Mouse (Mus musculus): Measurements from ENCODE around the gene Myo5c. TPM values are rescaled to one million over a fixed set of nuclear protein-coding genes. Genes with fewer than 3 reads are reported as not detected.

The Myo5c gene
- total and polyA plus RNA-seq, 2 experiments from 2014 or later, result 0.26 to 0.30 TPM

- Histone ChIP-seq H3K9me3 (ENCODE audit: low read length) (no peaks in the 10 kb centered on the region), H3K27ac (no peak overlapping the region), H3K9ac (replicated peaks; ENCODE audit: low read length) (no peak overlapping the region), H3K27me3 (ENCODE audit: insufficient read depth, low read length) (no peaks in the 10 kb centered on the region), H3K4me2 (ENCODE audit: low read depth, low read length) (no peak overlapping the region), H3K4me3 (ENCODE audit: low read length) (no peak overlapping the region), H3K4me1 (ENCODE audit: insufficient read depth, low read length) (no peaks in the 10 kb centered on the region), H3K36me3 (ENCODE audit: insufficient read depth, low read length) (no peaks in the 10 kb centered on the region)
- WGBS, result 55% methylated on average over 8 of the region's 8 CpGs
- ATAC-seq (no peak), DNase-seq (ENCODE audit: low spot score) (peak; percentile 73)
- peak; percentile 65 for TF ChIP-seq CTCF (IDR thresholded peaks at IDR 0.05; ENCODE audit: low read depth)
Observed at GRCm38 (mm10) chr9:75262235-75262826, 30.5 kb downstream of the Myo5c start.

DNA sequence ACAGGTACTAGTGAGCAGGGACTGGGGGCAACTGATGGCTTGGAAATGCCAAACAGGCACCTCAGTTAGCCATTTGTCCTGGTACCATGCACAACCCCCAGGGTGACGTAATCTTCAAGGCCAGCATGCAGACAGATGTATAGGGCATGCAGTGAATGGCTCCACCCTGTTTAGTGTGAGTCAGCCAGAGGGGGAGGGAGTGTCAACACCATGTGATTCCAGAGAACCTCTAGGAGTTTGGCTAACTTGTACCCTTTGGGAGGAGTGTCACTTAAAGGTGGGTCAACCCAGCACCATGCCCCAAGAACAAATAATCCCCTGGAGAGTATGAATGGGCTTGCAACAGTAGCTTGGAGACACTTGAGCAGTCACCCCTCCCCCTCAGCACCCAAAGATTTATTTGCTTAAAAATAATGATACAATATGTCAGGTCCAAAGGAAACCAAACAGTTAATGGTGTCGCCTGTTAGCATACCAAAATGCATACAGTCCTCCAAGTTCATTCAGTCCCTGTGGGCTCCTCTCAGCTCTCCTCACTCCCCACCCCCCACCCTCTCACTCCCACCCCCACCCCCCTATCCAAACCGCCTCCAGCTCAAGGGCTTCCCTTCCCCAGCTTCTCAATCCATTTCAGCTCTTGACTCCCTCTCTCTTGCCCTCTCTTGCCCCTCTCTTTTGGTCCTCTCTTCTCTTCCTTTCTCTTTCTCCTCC lies 32.3 kb downstream of the Myo5c start:
- WGBS, result 51% methylated on average over 3 of the region's 3 CpGs
- no peak overlapping the region for H3K4me2 ChIP-seq (ENCODE audit: low read depth, low read length)
- H3K9ac ChIP-seq (replicated peaks; ENCODE audit: low read length), result no peak overlapping the region
- no peak overlapping the region for H3K27ac ChIP-seq
- no peaks in the 10 kb centered on the region for H3K27me3 ChIP-seq (ENCODE audit: insufficient read depth, low read length)
- DNase-seq (ENCODE audit: low spot score) (no peak), ATAC-seq (no peak)
- no peak for TF ChIP-seq CTCF (IDR thresholded peaks at IDR 0.05; ENCODE audit: low read depth)
- no peak overlapping the region for H3K4me3 ChIP-seq (ENCODE audit: low read length)
- H3K4me1 ChIP-seq (ENCODE audit: insufficient read depth, low read length), result no peaks in the 10 kb centered on the region
- no peaks in the 10 kb centered on the region for H3K9me3 ChIP-seq (ENCODE audit: low read length)
- H3K36me3 ChIP-seq (ENCODE audit: insufficient read depth, low read length), result no peaks in the 10 kb centered on the region

DNA sequence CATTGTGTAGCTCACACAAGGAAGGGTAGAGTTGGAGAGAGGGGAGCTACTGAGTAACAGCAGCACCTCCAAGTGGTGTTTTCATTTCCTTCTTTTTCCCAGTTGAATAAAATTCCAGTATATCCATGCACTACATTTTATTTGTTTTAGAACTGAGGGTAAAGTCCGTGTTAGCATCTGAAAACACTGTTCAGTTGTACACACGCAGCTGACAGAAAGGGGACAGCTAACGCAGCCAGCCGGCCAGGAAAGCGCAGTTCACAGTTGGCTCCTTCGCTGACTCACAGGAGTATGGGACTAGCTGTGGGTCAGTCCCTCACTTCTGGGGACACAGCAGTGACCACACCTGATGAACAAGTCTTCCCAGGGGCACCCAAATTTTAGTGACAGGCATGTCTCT lies 35.3 kb downstream of the Myo5c start:
- H3K4me2 ChIP-seq (ENCODE audit: low read depth, low read length), result no peak overlapping the region
- 78% methylated on average over 6 of the region's 6 CpGs for WGBS
- no peak overlapping the region for H3K27ac ChIP-seq
- no peak overlapping the region for H3K4me3 ChIP-seq (ENCODE audit: low read length)
- no peak overlapping the region for H3K9ac ChIP-seq (replicated peaks; ENCODE audit: low read length)
- no peaks in the 10 kb centered on the region for H3K36me3 ChIP-seq (ENCODE audit: insufficient read depth, low read length)
- no peaks in the 10 kb centered on the region for H3K9me3 ChIP-seq (ENCODE audit: low read length)
- DNase-seq (ENCODE audit: low spot score) (no peak), ATAC-seq (no peak)
- no peak for TF ChIP-seq CTCF (IDR thresholded peaks at IDR 0.05; ENCODE audit: low read depth)
- H3K27me3 ChIP-seq (ENCODE audit: insufficient read depth, low read length), result no peaks in the 10 kb centered on the region
- no peaks in the 10 kb centered on the region for H3K4me1 ChIP-seq (ENCODE audit: insufficient read depth, low read length)

DNA sequence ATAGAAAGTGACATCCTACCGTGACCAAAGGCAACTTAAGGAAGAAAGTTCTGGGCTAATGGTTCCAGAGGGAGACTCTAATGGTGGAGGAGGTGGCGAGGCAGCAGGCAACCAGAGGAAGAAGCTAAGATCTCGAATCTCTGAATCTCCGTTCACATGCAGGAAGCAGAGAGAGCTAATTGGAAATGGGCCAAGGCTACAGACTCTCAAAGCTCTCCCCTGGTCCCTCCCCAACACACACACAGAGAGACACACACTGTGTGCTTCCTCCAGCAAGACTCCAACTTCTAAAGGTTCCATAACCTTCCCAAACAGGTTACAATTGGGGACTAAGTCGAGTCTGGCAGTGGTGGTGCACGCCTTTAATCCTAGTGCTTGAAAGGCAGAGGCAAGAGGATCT lies 38.6 kb downstream of the Myo5c start:
- Histone ChIP-seq H3K4me2 (ENCODE audit: low read depth, low read length) (no peak overlapping the region), H3K27me3 (ENCODE audit: insufficient read depth, low read length) (no peaks in the 10 kb centered on the region), H3K9ac (replicated peaks; ENCODE audit: low read length) (no peak overlapping the region), H3K4me3 (ENCODE audit: low read length) (no peak overlapping the region), H3K27ac (no peak overlapping the region), H3K9me3 (ENCODE audit: low read length) (no peaks in the 10 kb centered on the region), H3K36me3 (ENCODE audit: insufficient read depth, low read length) (no peaks in the 10 kb centered on the region), H3K4me1 (ENCODE audit: insufficient read depth, low read length) (no peaks in the 10 kb centered on the region)
- no peak for TF ChIP-seq CTCF (IDR thresholded peaks at IDR 0.05; ENCODE audit: low read depth)
- 64% methylated on average over 6 of the region's 6 CpGs for WGBS
- no peak for ATAC-seq
- no peak for DNase-seq (ENCODE audit: low spot score)

GRCm38 (mm10) chr9:75271539-75271938 lies 39.7 kb downstream of the Myo5c start:
- ATAC-seq, result no peak

DNA sequence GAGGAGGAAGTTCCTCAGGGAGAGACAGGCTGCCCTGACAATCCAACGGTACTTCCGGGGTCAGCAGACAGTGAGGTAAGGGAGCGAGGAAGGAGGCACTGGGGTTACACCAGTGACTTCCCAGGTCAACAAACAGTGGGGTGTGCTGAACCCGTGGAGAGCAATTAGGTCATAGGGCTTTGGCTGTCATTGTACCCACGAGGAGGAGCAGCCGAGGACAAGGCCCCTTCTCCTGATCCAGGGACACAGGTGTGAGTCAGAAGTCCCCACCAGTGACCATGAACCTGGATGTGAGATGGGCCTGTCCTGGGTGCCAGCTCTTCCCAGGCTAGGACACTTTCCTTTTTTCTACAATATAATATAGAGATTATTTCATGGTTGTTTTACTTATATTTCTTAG lies 41.8 kb downstream of the Myo5c start:
- H3K36me3 ChIP-seq (ENCODE audit: insufficient read depth, low read length), result no peaks in the 10 kb centered on the region
- 71% methylated on average over 6 of the region's 6 CpGs for WGBS
- TF ChIP-seq CTCF (IDR thresholded peaks at IDR 0.05; ENCODE audit: low read depth), result no peak

More at GRCm38 (mm10) chr9:75271539-75271938, 39.7 kb downstream of the Myo5c start:
- DNase-seq (ENCODE audit: low spot score), result no peak
- Histone ChIP-seq H3K4me2 (ENCODE audit: low read depth, low read length) (no peak overlapping the region), H3K36me3 (ENCODE audit: insufficient read depth, low read length) (no peaks in the 10 kb centered on the region), H3K4me3 (ENCODE audit: low read length) (no peak overlapping the region), H3K9ac (replicated peaks; ENCODE audit: low read length) (no peak overlapping the region), H3K27me3 (ENCODE audit: insufficient read depth, low read length) (no peaks in the 10 kb centered on the region), H3K27ac (no peak overlapping the region), H3K9me3 (ENCODE audit: low read length) (no peaks in the 10 kb centered on the region), H3K4me1 (ENCODE audit: insufficient read depth, low read length) (no peaks in the 10 kb centered on the region)
- 92% methylated on average over 8 of the region's 8 CpGs for WGBS
- TF ChIP-seq CTCF (IDR thresholded peaks at IDR 0.05; ENCODE audit: low read depth), result no peak

GRCm38 (mm10) chr9:75274486-75274885 lies 42.7 kb downstream of the Myo5c start:
- no peak overlapping the region for H3K9ac ChIP-seq (replicated peaks; ENCODE audit: low read length)
- no peak for ATAC-seq
- over 99% methylated on average over 5 of the region's 5 CpGs for WGBS

More for the DNA sequence above, 41.8 kb downstream of the Myo5c start:
- H3K4me3 ChIP-seq (ENCODE audit: low read length), result no peak overlapping the region
- H3K4me2 ChIP-seq (ENCODE audit: low read depth, low read length), result no peak overlapping the region
- no peaks in the 10 kb centered on the region for H3K27me3 ChIP-seq (ENCODE audit: insufficient read depth, low read length)
- no peak overlapping the region for H3K27ac ChIP-seq
- DNase-seq (ENCODE audit: low spot score) (no peak), ATAC-seq (no peak)
- no peaks in the 10 kb centered on the region for H3K4me1 ChIP-seq (ENCODE audit: insufficient read depth, low read length)
- H3K9ac ChIP-seq (replicated peaks; ENCODE audit: low read length), result no peak overlapping the region
- H3K9me3 ChIP-seq (ENCODE audit: low read length), result no peaks in the 10 kb centered on the region

More at GRCm38 (mm10) chr9:75274486-75274885, 42.7 kb downstream of the Myo5c start:
- no peak for DNase-seq (ENCODE audit: low spot score)
- Histone ChIP-seq H3K9me3 (ENCODE audit: low read length) (no peaks in the 10 kb centered on the region), H3K4me1 (ENCODE audit: insufficient read depth, low read length) (no peaks in the 10 kb centered on the region), H3K27me3 (ENCODE audit: insufficient read depth, low read length) (no peaks in the 10 kb centered on the region), H3K27ac (no peak overlapping the region), H3K4me3 (ENCODE audit: low read length) (no peak overlapping the region), H3K36me3 (ENCODE audit: insufficient read depth, low read length) (no peaks in the 10 kb centered on the region), H3K4me2 (ENCODE audit: low read depth, low read length) (no peak overlapping the region)
- TF ChIP-seq CTCF (IDR thresholded peaks at IDR 0.05; ENCODE audit: low read depth), result no peak
